In genomic region chr19:54952546-54952945, GRCm38 (mm10) we compare ENCODE assay signal across 7 mouse cellular contexts.
"Had no signal": no experiment of that assay in that cellular context is flagged by ENCODE, and none has a peak within 500 bp of the region (broad histone marks: within the 10 kb centered on the region; RNA-seq: fewer than 3 reads in every experiment).

No protein-coding gene starts in this region.

- DNase-seq: lung, adult 2 months; lung, postnatal 14 days; lung, postnatal 36 days; right cerebral cortex, postnatal 14 days; thymus, adult 2 months; thymus, postnatal 25 days; thymus, postnatal 4 days had no signal
